Mouse (Mus musculus) C2C12 (cell line): Measurements from ENCODE around the gene Srsf3. TPM values are rescaled to one million over a fixed set of nuclear protein-coding genes. Genes with fewer than 3 reads are reported as not detected.

Source experiments
- H3K27me3 ChIP-seq: one replicate; pipeline ENCODE4 v1.6.1; 2011; ENCODE audit not compliant: control insufficient read depth, insufficient read depth, insufficient read length
- H3K36me3 ChIP-seq: one replicate; pipeline ENCODE4 v1.6.1; 2011; ENCODE audit not compliant: control insufficient read depth, insufficient read depth
- H3K4me3 ChIP-seq: one replicate; pipeline ENCODE4 v1.5.1; 2011; ENCODE audit warnings: mild to moderate bottlenecking, control low read depth; ENCODE audit not compliant: poor library complexity, insufficient read depth, severe bottlenecking
- H3K79me2 ChIP-seq: one replicate; pipeline ENCODE4 v1.6.1; 2011; ENCODE audit not compliant: control insufficient read depth, insufficient read depth
- H3K79me3 ChIP-seq: one replicate; pipeline ENCODE4 v1.6.1; 2011; ENCODE audit warnings: low read depth, control low read depth
- H3ac ChIP-seq: one replicate; pipeline ENCODE3; 2011; ENCODE audit warnings: low read depth; ENCODE audit not compliant: control insufficient read depth, insufficient read length
- CEBPB ChIP-seq: IDR thresholded peaks from one replicate; pipeline ENCODE4 v1.6.1; 2011; ENCODE audit warnings: low read depth, mild to moderate bottlenecking, control low read depth, moderate library complexity
- CTCF ChIP-seq: IDR thresholded peaks from one replicate; pipeline ENCODE4 v1.5.1; 2011; ENCODE audit not compliant: control insufficient read depth, insufficient read depth, insufficient read length
- FOSL1 ChIP-seq: IDR thresholded peaks from one replicate; pipeline ENCODE4 v1.8.0; 2011; ENCODE audit warnings: mild to moderate bottlenecking, low read length; ENCODE audit not compliant: poor library complexity, insufficient read depth, severe bottlenecking
- MAX ChIP-seq: IDR thresholded peaks from one replicate; pipeline ENCODE4 v1.6.1; 2011; ENCODE audit warnings: mild to moderate bottlenecking, control low read depth
- MYOD1 ChIP-seq: IDR thresholded peaks from one replicate; pipeline ENCODE4 v1.6.1; 2011; ENCODE audit warnings: low read depth; ENCODE audit not compliant: control insufficient read depth, insufficient read length
- MYOG ChIP-seq: IDR thresholded peaks from one replicate; pipeline ENCODE4 v1.6.1; 2011; ENCODE audit not compliant: control insufficient read depth, insufficient read length; ENCODE audit errors: extremely low read depth
- USF1 ChIP-seq: IDR thresholded peaks from one replicate; pipeline ENCODE4 v1.6.1; 2011; ENCODE audit warnings: low read depth, mild to moderate bottlenecking, control low read depth, moderate library complexity
- polyA plus RNA-seq: library from polyadenylated mRNA; unstranded; fragments of >200 nt; fragmentation: generic; extraction: Trizol; gene quantifications from one replicate; pipeline ENCODE4 v1.2.1, GENCODE M21; 2012; ENCODE audit warnings: missing spikeins

Gene Srsf3
- polyA plus RNA-seq, 1 experiment: 235 TPM

GRCm38 (mm10) chr17:29078519-29079383 lies 46.3 kb downstream of the Srsf3 start:
- Histone ChIP-seq H3K4me3 (peak overlapping the region; percentile 7), H3K36me3 (no peaks in the 10 kb centered on the region), H3K79me2 (no peaks in the 10 kb centered on the region), H3K27me3 (no peaks in the 10 kb centered on the region), H3ac (peak overlapping the region; percentile 58), H3K79me3 (no peaks in the 10 kb centered on the region)
- no peak for TF ChIP-seq CTCF
- peak; percentile 97 for TF ChIP-seq CEBPB

GRCm38 (mm10) chr17:29080758-29081617 lies 48.6 kb downstream of the Srsf3 start:
- Histone ChIP-seq H3K4me3 (no peak overlapping the region), H3K79me3 (no peaks in the 10 kb centered on the region), H3ac (no peak overlapping the region), H3K27me3 (no peaks in the 10 kb centered on the region), H3K36me3 (no peaks in the 10 kb centered on the region), H3K79me2 (no peaks in the 10 kb centered on the region)
- TF ChIP-seq USF1 (no peak), CEBPB (no peak), CTCF (no peak), MAX (no peak), MYOG (no peak), FOSL1 (no peak), MYOD1 (no peak)

GRCm38 (mm10) chr17:29081618-29082381 lies 49.4 kb downstream of the Srsf3 start:
- TF ChIP-seq CTCF: no peak
- TF ChIP-seq MYOG: no peak
- TF ChIP-seq CEBPB: no peak
- no peak for TF ChIP-seq MYOD1
- TF ChIP-seq MAX: no peak
- no peak for TF ChIP-seq FOSL1
- TF ChIP-seq USF1: no peak
- Histone ChIP-seq H3ac (no peak overlapping the region), H3K79me2 (no peaks in the 10 kb centered on the region), H3K4me3 (no peak overlapping the region), H3K27me3 (no peaks in the 10 kb centered on the region), H3K79me3 (no peaks in the 10 kb centered on the region), H3K36me3 (no peaks in the 10 kb centered on the region)

GRCm38 (mm10) chr17:29083586-29083985 lies 51.2 kb downstream of the Srsf3 start:
- no peak overlapping the region for H3ac ChIP-seq
- H3K79me3 ChIP-seq: no peaks in the 10 kb centered on the region

GRCm38 (mm10) chr17:29084656-29085055 lies 52.2 kb downstream of the Srsf3 start:
- Histone ChIP-seq H3ac (no peak overlapping the region), H3K79me2 (no peaks in the 10 kb centered on the region), H3K27me3 (no peaks in the 10 kb centered on the region), H3K79me3 (no peaks in the 10 kb centered on the region), H3K36me3 (no peaks in the 10 kb centered on the region), H3K4me3 (no peak overlapping the region)
- TF ChIP-seq USF1 (no peak), CTCF (no peak), CEBPB (no peak), FOSL1 (no peak), MYOG (no peak), MYOD1 (no peak), MAX (no peak)

More at GRCm38 (mm10) chr17:29083586-29083985, 51.2 kb downstream of the Srsf3 start:
- Histone ChIP-seq H3K4me3 (no peak overlapping the region), H3K79me2 (no peaks in the 10 kb centered on the region), H3K36me3 (no peaks in the 10 kb centered on the region), H3K27me3 (no peaks in the 10 kb centered on the region)
- TF ChIP-seq USF1 (no peak), MYOG (no peak), MAX (no peak), CTCF (no peak), MYOD1 (no peak), CEBPB (no peak), FOSL1 (no peak)
